Mouse (Mus musculus) thymus, postnatal 0 days (tissue): Measurements from ENCODE around the gene Vti1a. TPM values are rescaled to one million over a fixed set of nuclear protein-coding genes. Genes with fewer than 3 reads are reported as not detected.

Experiments
- DNase-seq: peaks from one replicate; pipeline ENCODE4 v3.0.0-alpha.2; 2015; ENCODE audit warnings: low spot score
- polyA plus RNA-seq: library from polyadenylated mRNA; unstranded; fragments of >200 nt; fragmentation: Nextera tagmentation; extraction: Ambion mirVana; gene quantifications from 2 replicates; pipeline ENCODE4 v1.2.1, GENCODE M21; 2015

The Vti1a gene
- polyA plus RNA-seq, 1 experiment from 2014 or later: 29.1 TPM

- no peak for DNase-seq
These were observed 243.2 kb downstream of the Vti1a start for GRCm38 (mm10) chr19:55559331-55559730.

- DNase-seq: no peak
These were observed 244.1 kb downstream of the Vti1a start for GRCm38 (mm10) chr19:55560088-55560682.

GRCm38 (mm10) chr19:55561469-55561868, 245.4 kb downstream of the Vti1a start:
- DNase-seq: no peak

- DNase-seq: no peak
These were observed 246.5 kb downstream of the Vti1a start for GRCm38 (mm10) chr19:55562487-55563147.

- no peak for DNase-seq
These were observed 247.1 kb downstream of the Vti1a start for GRCm38 (mm10) chr19:55563148-55563651.

- DNase-seq: no peak
These were observed 248.2 kb downstream of the Vti1a start for GRCm38 (mm10) chr19:55564104-55564938.

GRCm38 (mm10) chr19:55565111-55565510, 249.0 kb downstream of the Vti1a start:
- DNase-seq: no peak

GRCm38 (mm10) chr19:55565523-55566369, 249.7 kb downstream of the Vti1a start:
- DNase-seq: no peak

GRCm38 (mm10) chr19:55569114-55569513, 253.0 kb downstream of the Vti1a start:
- no peak for DNase-seq

- DNase-seq: no peak
These were observed 253.8 kb downstream of the Vti1a start for GRCm38 (mm10) chr19:55569894-55570293.

- DNase-seq: no peak
These were observed 254.6 kb downstream of the Vti1a start for GRCm38 (mm10) chr19:55570520-55571296.

GRCm38 (mm10) chr19:55571486-55571885, 255.4 kb downstream of the Vti1a start:
- DNase-seq: no peak

- DNase-seq: no peak
These were observed 261.4 kb downstream of the Vti1a start for GRCm38 (mm10) chr19:55577306-55578042.

- no peak for DNase-seq
These were observed 262.3 kb downstream of the Vti1a start for GRCm38 (mm10) chr19:55578094-55579085.

- DNase-seq: no peak
These were observed 263.2 kb downstream of the Vti1a start for GRCm38 (mm10) chr19:55579310-55579709.

GRCm38 (mm10) chr19:55580152-55580551, 264.1 kb downstream of the Vti1a start:
- no peak for DNase-seq

GRCm38 (mm10) chr19:55580667-55581066, 264.6 kb downstream of the Vti1a start:
- no peak for DNase-seq

- DNase-seq: no peak
These were observed 267.0 kb downstream of the Vti1a start for GRCm38 (mm10) chr19:55582896-55583653.
